Mouse (Mus musculus) MEL (cell line): Measurements from ENCODE around the gene Mgp. TPM values are rescaled to one million over a fixed set of nuclear protein-coding genes. Genes with fewer than 3 reads are reported as not detected.

Experiments
- DNase-seq: peaks from one replicate; pipeline ENCODE4 v3.0.0; 2011; ENCODE audit warnings: low read depth, low spot score
- H3K27ac ChIP-seq: 2 replicates; pipeline ENCODE4 v1.5.1; 2012; ENCODE audit warnings: low read depth, mild to moderate bottlenecking, control low read depth, low read length, moderate library complexity; ENCODE audit not compliant: control insufficient read depth
- H3K27me3 ChIP-seq, 2 experiments: fragments of 150-350 bp in 1 of 2; sonication (generic) in 1 of 2; 2 replicates each; pipeline ENCODE4 v1.6.1; 2012; ENCODE audit warnings: low read length in 2 of 2, mild to moderate bottlenecking in 2 of 2, improper control_type of control experiment in 1 of 2, moderate library complexity in 1 of 2; ENCODE audit not compliant: insufficient read depth in 2 of 2, control insufficient read depth in 1 of 2
- H3K36me3 ChIP-seq, 2 experiments: 2 replicates each; pipeline ENCODE4 v1.6.1; 2012 to 2014; ENCODE audit warnings: low read length in 2 of 2, improper control_type of control experiment in 1 of 2, inconsistent platforms in 1 of 2, mild to moderate bottlenecking in 1 of 2; ENCODE audit not compliant: insufficient read depth in 2 of 2, control insufficient read depth in 1 of 2
- H3K4me1 ChIP-seq, 2 experiments: fragments of 150-350 bp in 1 of 2; sonication (generic) in 1 of 2; 2 replicates each; pipeline ENCODE4 v1.6.1; 2012; ENCODE audit warnings: low read length in 2 of 2, improper control_type of control experiment in 1 of 2, mild to moderate bottlenecking in 1 of 2; ENCODE audit not compliant: insufficient read depth in 2 of 2, control insufficient read depth in 1 of 2
- H3K4me3 ChIP-seq, 2 experiments: fragments of 150-350 bp in 1 of 2; sonication (generic) in 1 of 2; 2 replicates each; pipeline ENCODE4 v1.5.1; 2012; ENCODE audit warnings: low read depth in 2 of 2, low read length in 2 of 2, mild to moderate bottlenecking in 2 of 2, moderate library complexity in 2 of 2, control low read depth in 1 of 2, improper control_type of control experiment in 1 of 2; ENCODE audit not compliant: control insufficient read depth in 1 of 2, insufficient read depth in 1 of 2
- H3K79me2 ChIP-seq: 2 replicates; pipeline ENCODE4 v1.6.1; 2012; ENCODE audit warnings: mild to moderate bottlenecking, low read length, moderate library complexity; ENCODE audit not compliant: control insufficient read depth, poor library complexity, insufficient read depth
- H3K9ac ChIP-seq: 2 replicates; pipeline ENCODE4 v1.6.1; 2012; ENCODE audit warnings: low read depth, mild to moderate bottlenecking, control low read depth, low read length, moderate library complexity; ENCODE audit not compliant: control insufficient read depth, poor library complexity, severe bottlenecking
- H3K9me3 ChIP-seq: fragments of 150-350 bp; sonication (generic); replicated peaks from 2 replicates; pipeline ENCODE4 v1.6.1; 2012; ENCODE audit warnings: mild to moderate bottlenecking, low read length, improper control_type of control experiment, moderate library complexity; ENCODE audit not compliant: insufficient read depth
- BHLHE40 ChIP-seq: IDR thresholded peaks from 2 replicates; pipeline ENCODE4 v1.6.1; 2012; ENCODE audit warnings: low read depth, mild to moderate bottlenecking, inconsistent platforms, low read length, improper control_type of control experiment, borderline replicate concordance
- E2F4 ChIP-seq: IDR thresholded peaks from 2 replicates; pipeline ENCODE4 v1.6.1; 2011; ENCODE audit warnings: low read depth, low read length, improper control_type of control experiment, borderline replicate concordance
- EP300 ChIP-seq, 2 experiments: IDR thresholded peaks; 2 replicates each; pipeline ENCODE4 v1.6.1; 2011; ENCODE audit warnings: improper control_type of control experiment in 2 of 2, low read length in 2 of 2, low read depth in 1 of 2, mild to moderate bottlenecking in 1 of 2
- ETS1 ChIP-seq: IDR thresholded peaks from 2 replicates; pipeline ENCODE4 v1.6.1; 2012; ENCODE audit warnings: low read depth, mild to moderate bottlenecking, inconsistent platforms, low read length, improper control_type of control experiment, moderate library complexity
- GABPA ChIP-seq: IDR thresholded peaks from 2 replicates; pipeline ENCODE4 v1.6.1; 2012; ENCODE audit warnings: low read depth, mild to moderate bottlenecking, inconsistent platforms, low read length, improper control_type of control experiment, moderate library complexity
- GATA1 ChIP-seq: IDR thresholded peaks from 2 replicates; pipeline ENCODE4 v1.6.1; 2011; ENCODE audit warnings: low read depth, low read length, improper control_type of control experiment
- HCFC1 ChIP-seq: IDR thresholded peaks from 2 replicates; pipeline ENCODE4 v1.6.1; 2012; ENCODE audit warnings: low read depth, mild to moderate bottlenecking, inconsistent platforms, low read length, improper control_type of control experiment, moderate library complexity
- JUND ChIP-seq: IDR thresholded peaks from 2 replicates; pipeline ENCODE4 v1.6.1; 2011; ENCODE audit warnings: low read depth, mild to moderate bottlenecking, improper control_type of control experiment, low read length
- KAT2A ChIP-seq: conservative IDR thresholded peaks from 2 replicates; pipeline ENCODE4 v1.6.1; 2012; ENCODE audit warnings: low read depth, low read length, improper control_type of control experiment, inconsistent platforms
- MAFK ChIP-seq: IDR thresholded peaks from 2 replicates; pipeline ENCODE4 v1.6.1; 2011; ENCODE audit warnings: low read depth, mild to moderate bottlenecking, low read length, improper control_type of control experiment, borderline replicate concordance
- MAX ChIP-seq: IDR thresholded peaks from 2 replicates; pipeline ENCODE4 v1.6.1; 2011; ENCODE audit warnings: low read length, improper control_type of control experiment
- MAZ ChIP-seq: IDR thresholded peaks from 2 replicates; pipeline ENCODE4 v1.6.1; 2012; ENCODE audit warnings: low read depth, mild to moderate bottlenecking, inconsistent platforms, low read length, improper control_type of control experiment
- MYC ChIP-seq: IDR thresholded peaks from 2 replicates; pipeline ENCODE4 v1.6.1; 2011; ENCODE audit warnings: low read depth, mild to moderate bottlenecking, low read length, improper control_type of control experiment, moderate library complexity
- NELFE ChIP-seq: IDR thresholded peaks from 2 replicates; pipeline ENCODE4 v1.6.1; 2011; ENCODE audit warnings: low read depth, low read length, improper control_type of control experiment
- NRF1 ChIP-seq: IDR thresholded peaks from 2 replicates; pipeline ENCODE4 v1.6.1; 2014; ENCODE audit warnings: low read depth, mild to moderate bottlenecking, inconsistent platforms, low read length, improper control_type of control experiment, moderate library complexity; ENCODE audit not compliant: poor library complexity, insufficient read depth, severe bottlenecking
- RCOR1 ChIP-seq: IDR thresholded peaks from 2 replicates; pipeline ENCODE4 v1.6.1; 2012; ENCODE audit warnings: low read depth, mild to moderate bottlenecking, inconsistent platforms, low read length, improper control_type of control experiment
- SIN3A ChIP-seq: IDR thresholded peaks from 2 replicates; pipeline ENCODE4 v1.6.1; 2012; ENCODE audit warnings: low read length, improper control_type of control experiment, inconsistent platforms
- SMC3 ChIP-seq: IDR thresholded peaks from 2 replicates; pipeline ENCODE4 v1.6.1; 2011; ENCODE audit warnings: low read depth, low read length, improper control_type of control experiment
- TAL1 ChIP-seq: IDR thresholded peaks from 2 replicates; pipeline ENCODE4 v1.6.1; 2012; ENCODE audit warnings: mild to moderate bottlenecking, inconsistent platforms, low read length, moderate library complexity, mixed read lengths
- TBP ChIP-seq: IDR thresholded peaks from 2 replicates; pipeline ENCODE4 v1.8.0; 2011; ENCODE audit warnings: low read depth, low read length, improper control_type of control experiment
- TCF12 ChIP-seq: IDR thresholded peaks from 2 replicates; pipeline ENCODE4 v1.6.1; 2014; ENCODE audit warnings: low read depth, mild to moderate bottlenecking, inconsistent platforms, low read length, improper control_type of control experiment, moderate library complexity
- USF1 ChIP-seq: IDR thresholded peaks from 2 replicates; pipeline ENCODE4 v1.6.1; 2014; ENCODE audit warnings: low read depth, mild to moderate bottlenecking, inconsistent platforms, low read length, improper control_type of control experiment, moderate library complexity
- USF2 ChIP-seq, 2 experiments: IDR thresholded peaks; 2 replicates each; pipeline ENCODE4 v1.6.1; 2011 to 2012; ENCODE audit warnings: improper control_type of control experiment in 2 of 2, low read length in 2 of 2, borderline replicate concordance in 1 of 2, inconsistent platforms in 1 of 2, low read depth in 1 of 2, mild to moderate bottlenecking in 1 of 2; ENCODE audit not compliant: insufficient read depth in 1 of 2
- ZC3H11A ChIP-seq: IDR thresholded peaks from 2 replicates; pipeline ENCODE4 v1.6.1; 2012; ENCODE audit warnings: low read depth, mild to moderate bottlenecking, inconsistent platforms, low read length, improper control_type of control experiment
- ZMIZ1 ChIP-seq: IDR thresholded peaks from 2 replicates; pipeline ENCODE4 v1.6.1; 2012; ENCODE audit warnings: low read depth, mild to moderate bottlenecking, inconsistent platforms, low read length, improper control_type of control experiment, moderate library complexity
- ZNF384 ChIP-seq: IDR thresholded peaks from 2 replicates; pipeline ENCODE4 v1.6.1; 2012; ENCODE audit warnings: low read depth, mild to moderate bottlenecking, inconsistent platforms, low read length, improper control_type of control experiment
- polyA plus RNA-seq, 2 experiments: library from polyadenylated mRNA; stranded (reverse) in 1 of 2; unstranded in 1 of 2; fragments of >175 nt in 1 of 2; fragments of >200 nt in 1 of 2; gene quantifications; 2 replicates each; pipeline versions ENCODE4 v1.2.1 to v1.2.4; 2012; ENCODE audit warnings: low replicate concordance in 2 of 2, low read depth in 1 of 2; ENCODE audit not compliant: insufficient read length in 2 of 2, insufficient read depth in 1 of 2, missing spikeins in 1 of 2
- total RNA-seq: library from RNA; depleted of rRNA; stranded (reverse); fragments of 300-350 nt; gene quantifications from 2 replicates; pipeline ENCODE4 v1.2.3, GENCODE M21; 2012

The Mgp gene
- total and polyA plus RNA-seq, 3 experiments: not detected

- TF ChIP-seq JUND (no peak), USF2 (IDR thresholded peaks at IDR 0.05; ENCODE audit: borderline replicate concordance in 1 of 2, insufficient read depth in 1 of 2, low read depth in 1 of 2, low read length in 2 of 2) (no peak), MAZ (no peak), BHLHE40 (no peak), KAT2A (no peak), GABPA (no peak), NRF1 (no peak), RCOR1 (no peak), TBP (no peak), USF1 (no peak), HCFC1 (no peak), MAFK (no peak), EP300 (IDR thresholded peaks at IDR 0.05; ENCODE audit: low read depth in 1 of 2, low read length in 2 of 2) (no peak), MYC (no peak), GATA1 (no peak), E2F4 (no peak), TAL1 (no peak), ZC3H11A (no peak), SMC3 (no peak)
- Histone ChIP-seq H3K36me3 (no peaks in the 10 kb centered on the region), H3K9me3 (no peaks in the 10 kb centered on the region), H3K27ac (no peak overlapping the region), H3K9ac (no peak overlapping the region), H3K27me3 (peaks cover 0 to 2% of the 10 kb centered on the region in 2 experiments; a peak in 1 of 4 replicates), H3K4me3 (no peak overlapping the region), H3K79me2 (no peaks in the 10 kb centered on the region), H3K4me1 (no peaks in the 10 kb centered on the region)
- no peak for DNase-seq
These were observed 8.3 kb upstream of the Mgp start for GRCm38 (mm10) chr6:136883961-136884360.

- DNase-seq: no peak
- no peaks in the 10 kb centered on the region for H3K79me2 ChIP-seq
- no peak overlapping the region for H3K9ac ChIP-seq
- no peak overlapping the region for H3K27ac ChIP-seq
- H3K4me1 ChIP-seq: no peaks in the 10 kb centered on the region
- no peak overlapping the region for H3K4me3 ChIP-seq
- H3K27me3 ChIP-seq: peaks cover 0 to 2% of the 10 kb centered on the region in 2 experiments; a peak in 1 of 4 replicates
- TF ChIP-seq NELFE: no peak
- TF ChIP-seq ZNF384: no peak
- no peak for TF ChIP-seq BHLHE40
- no peak for TF ChIP-seq SIN3A
- TF ChIP-seq GATA1: no peak
- no peak for TF ChIP-seq EP300 (IDR thresholded peaks at IDR 0.05; ENCODE audit: low read depth in 1 of 2, low read length in 2 of 2)
- no peak for TF ChIP-seq TCF12
- TF ChIP-seq ETS1: no peak
- TF ChIP-seq ZMIZ1: no peak
- TF ChIP-seq MAX: no peak
- TF ChIP-seq RCOR1: no peak
- no peaks in the 10 kb centered on the region for H3K9me3 ChIP-seq
- no peaks in the 10 kb centered on the region for H3K36me3 ChIP-seq
These were observed 7.8 kb upstream of the Mgp start for GRCm38 (mm10) chr6:136883431-136883915.
